Mouse (Mus musculus): ENCODE results near the gene D8Ertd738e.

Gene D8Ertd738e

DNA sequence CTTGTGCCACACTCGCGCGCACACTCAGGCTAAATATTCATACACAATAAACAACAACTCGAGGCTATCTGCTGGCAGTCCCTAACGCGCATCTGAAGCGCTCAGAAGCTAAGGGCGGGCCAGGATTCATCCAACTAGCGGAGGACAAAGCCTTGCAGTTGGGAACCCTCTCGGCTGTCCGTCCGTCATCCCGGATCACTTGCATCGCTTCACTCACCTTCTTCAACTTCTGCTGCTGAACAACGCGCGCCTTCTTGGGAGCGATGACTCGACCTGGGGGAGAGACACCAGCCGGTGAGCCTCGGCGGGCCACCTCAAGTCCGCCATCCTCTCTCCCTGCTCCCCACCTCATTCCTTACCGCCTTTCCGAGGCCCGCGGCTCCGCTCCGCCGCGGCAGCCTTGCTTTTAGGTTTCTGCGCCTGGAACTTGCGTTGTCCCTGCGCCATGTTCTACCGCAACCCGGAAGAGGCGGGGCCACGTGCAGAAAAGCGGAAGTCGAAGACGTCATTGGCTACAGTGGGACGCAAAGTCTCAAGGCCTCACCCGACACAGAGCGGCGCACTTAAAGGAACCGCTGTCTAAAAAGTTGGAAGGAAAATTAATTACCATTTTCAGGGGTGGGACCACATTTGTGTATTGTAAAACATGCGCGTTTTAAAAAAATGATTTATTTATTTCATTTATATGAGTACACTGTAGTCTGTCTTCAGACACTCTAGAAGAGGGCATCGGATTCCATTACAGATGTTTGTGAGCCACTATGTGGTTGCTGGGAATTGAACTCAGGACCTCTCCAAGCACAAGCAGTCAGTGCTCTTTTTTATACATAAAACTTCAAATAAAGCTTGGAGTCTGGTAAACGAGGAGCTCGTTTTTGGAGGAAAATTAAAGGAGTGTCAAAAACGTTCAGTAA lies at the start of gene D8Ertd738e:
D8Ertd738e (minus strand) TSS at position 463 of the 914 bp plus-strand sequence.
- DNase-seq (ENCODE audit: low read depth in 2 of 2, low spot score in 2 of 2), result peak; percentile 81 to 86

DNA sequence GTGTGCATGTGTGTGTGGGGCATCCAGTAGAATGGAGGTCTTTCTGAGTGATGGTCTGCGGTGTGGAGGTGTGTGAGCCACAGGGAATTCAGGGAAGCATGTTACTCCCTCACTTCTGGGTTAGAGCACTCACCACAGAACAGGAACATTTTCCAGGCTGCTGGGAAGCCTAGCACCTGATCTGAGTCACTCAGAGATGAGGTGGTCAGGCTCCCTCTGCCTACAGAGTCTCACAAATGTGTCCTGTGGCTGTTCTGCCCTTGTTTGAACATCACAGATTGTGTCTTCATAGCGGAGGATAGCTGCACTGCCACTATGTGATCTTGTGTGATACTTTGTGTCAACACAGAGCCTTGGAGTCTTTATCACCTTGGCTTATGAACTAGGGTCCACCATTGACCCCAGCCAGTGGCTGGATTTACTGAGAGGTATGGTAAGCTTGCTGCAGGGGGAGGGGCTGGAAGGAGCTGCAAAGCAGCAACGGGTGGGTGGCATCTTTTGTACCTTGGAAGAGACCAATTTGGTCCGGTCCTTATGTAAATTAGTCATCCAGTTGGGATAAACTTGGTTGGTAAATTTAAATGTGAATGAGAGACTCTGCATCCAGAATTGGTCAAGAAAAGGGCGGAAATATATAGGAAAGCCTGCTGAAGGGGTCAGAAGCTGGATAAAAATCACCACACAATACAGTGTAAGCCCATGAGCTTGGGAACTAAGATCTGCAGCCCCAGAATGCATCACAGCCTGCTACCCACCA lies 47.7 kb upstream of the D8Ertd738e start:
- DNase-seq (ENCODE audit: low read depth in 2 of 2, low spot score in 2 of 2), result no peak

DNA sequence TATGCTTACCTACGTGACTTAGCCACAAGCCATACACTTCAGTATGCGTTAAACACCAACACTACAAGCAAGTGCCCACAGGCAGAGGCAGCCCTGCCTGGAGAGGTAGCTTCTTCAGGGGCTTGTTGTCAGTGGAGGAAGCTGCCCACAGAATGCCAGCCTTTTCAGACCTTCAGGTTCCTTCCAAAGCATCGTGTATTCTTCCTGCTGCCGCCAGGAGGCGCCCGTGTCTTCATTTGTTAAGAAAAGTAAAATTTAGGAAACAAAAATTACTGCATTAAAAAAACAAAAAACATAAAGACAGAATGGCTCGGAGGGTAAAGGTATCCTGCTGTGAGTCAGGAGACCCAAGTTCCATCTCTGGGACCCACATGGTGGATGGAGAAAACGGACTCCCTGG lies 42.2 kb upstream of the D8Ertd738e start:
- DNase-seq (ENCODE audit: low read depth in 2 of 2, low spot score in 2 of 2), result peak in 1 of 2 experiments; percentile 43

DNA sequence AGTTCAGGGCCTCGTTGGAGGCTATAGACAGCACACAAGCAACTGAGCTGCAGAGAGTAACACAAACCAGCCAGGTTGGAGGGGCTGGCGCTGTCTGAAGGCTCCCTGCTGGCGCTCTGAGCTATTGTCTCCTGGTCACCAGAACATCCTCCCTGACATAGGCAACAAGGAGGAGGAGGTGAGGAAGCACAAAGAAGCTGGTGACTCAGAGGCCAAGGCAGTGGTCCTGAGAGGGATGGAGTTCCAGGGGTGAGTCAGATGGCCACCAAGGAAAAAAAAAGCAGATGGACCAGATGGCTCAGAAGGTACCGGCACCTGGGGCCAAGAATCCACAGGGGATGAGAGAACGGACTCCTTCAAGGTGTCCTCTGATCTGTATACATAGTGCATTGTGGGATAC lies 41.6 kb upstream of the D8Ertd738e start:
- DNase-seq (ENCODE audit: low read depth in 2 of 2, low spot score in 2 of 2), result no peak

DNA sequence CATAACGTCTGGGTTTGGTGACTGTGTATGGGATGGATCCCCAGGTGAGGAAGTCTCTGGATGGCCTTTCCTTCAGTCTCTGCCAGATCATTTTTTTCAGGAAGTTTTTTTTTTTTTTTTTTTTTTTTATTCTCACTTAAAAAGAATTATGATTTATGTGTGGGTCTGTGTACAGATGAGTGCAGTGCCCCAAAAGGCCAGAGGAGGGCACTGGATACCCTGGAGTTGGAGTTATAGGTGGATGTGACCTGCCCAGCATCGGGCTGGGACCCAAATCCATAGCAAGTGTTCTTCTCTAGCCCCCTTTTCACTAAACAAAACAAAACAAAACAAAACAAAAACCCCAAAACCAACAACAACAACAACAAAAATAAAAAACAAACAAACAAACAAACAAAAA lies 39.4 kb upstream of the D8Ertd738e start:
- no peak for DNase-seq (ENCODE audit: low read depth in 2 of 2, low spot score in 2 of 2)

DNA sequence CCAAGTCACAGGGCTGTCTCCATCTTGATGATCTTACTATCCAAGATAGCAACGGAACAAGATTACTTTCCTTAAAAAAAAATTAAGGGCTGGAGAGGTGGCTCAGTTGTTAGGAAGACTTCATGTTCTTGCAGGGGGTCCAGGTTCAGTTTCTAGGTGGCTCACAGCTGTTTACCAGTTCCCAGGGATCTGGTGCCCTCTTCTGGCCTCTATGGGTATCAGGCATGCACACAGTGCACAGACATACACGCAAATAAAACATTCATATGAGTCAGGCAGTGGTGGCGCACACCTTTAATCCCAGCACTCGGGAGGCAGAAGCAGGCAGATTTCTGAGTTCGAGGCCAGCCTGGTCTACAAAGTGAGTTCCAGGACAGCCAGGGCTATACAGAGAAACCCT lies 36.1 kb upstream of the D8Ertd738e start:
- DNase-seq (ENCODE audit: low read depth in 2 of 2, low spot score in 2 of 2), result peak; percentile 25 to 51

DNA sequence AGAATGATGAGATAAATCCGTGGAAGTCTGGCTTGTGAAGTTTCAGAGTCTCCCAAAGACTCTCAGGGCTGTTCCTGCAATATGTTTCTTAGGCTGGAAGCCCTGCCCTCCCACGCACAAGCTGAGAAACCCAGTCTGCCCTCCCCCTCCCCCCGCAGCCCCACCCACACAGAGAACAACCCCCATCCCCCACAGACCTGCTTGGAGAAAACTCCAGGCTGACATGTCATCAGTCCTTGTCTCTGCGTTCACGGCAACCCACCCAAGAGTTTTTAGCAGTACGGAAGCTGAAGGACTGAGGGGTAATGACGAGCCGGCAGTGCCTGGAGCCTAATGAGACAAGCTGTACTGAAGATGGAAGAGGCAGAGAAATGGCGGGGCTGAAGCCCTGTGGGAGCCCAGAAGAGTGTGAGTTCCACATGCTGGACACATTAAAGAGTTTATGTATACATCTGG lies 35.1 kb upstream of the D8Ertd738e start:
- no peak for DNase-seq (ENCODE audit: low read depth in 2 of 2, low spot score in 2 of 2)

DNA sequence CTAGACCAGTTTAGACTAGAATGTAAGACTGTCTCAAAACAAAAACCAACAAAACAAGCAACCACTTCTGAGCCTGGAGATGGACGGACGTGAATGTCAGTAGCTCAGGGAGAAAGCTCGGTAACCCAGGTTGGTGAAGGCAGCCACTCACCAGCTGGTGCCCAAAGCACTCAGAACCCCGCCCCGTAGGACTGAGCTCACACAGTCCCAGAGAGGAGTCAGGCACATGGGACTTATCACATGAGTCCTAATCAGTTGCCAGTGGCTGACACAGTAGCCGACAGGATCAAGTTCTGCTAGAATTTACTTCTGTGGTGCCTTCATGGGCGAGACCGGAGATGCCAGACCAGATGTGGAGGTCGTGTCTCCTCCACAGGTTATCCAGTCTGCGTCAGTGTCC lies 31.3 kb upstream of the D8Ertd738e start:
- no peak for DNase-seq (ENCODE audit: low read depth in 2 of 2, low spot score in 2 of 2)

DNA sequence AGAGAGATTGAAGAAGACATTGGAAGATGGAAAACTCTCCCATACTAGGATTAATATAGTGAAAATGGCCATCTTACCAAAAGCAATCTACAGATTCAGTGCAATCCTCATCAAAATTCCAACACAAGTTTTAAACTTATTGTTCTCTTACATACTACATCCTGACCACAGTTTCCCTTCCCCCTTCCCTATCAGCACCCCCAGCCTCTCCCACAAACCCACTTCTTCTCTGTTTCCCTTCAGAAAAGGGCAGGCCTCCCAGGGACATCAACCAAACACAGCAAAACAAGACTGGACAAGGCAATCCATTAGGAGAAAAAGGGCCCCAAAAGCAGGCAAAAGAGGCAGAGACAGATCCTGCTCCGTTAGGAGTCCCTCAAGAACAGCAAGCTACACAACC lies 26.9 kb upstream of the D8Ertd738e start:
- no peak for DNase-seq (ENCODE audit: low read depth in 2 of 2, low spot score in 2 of 2)

DNA sequence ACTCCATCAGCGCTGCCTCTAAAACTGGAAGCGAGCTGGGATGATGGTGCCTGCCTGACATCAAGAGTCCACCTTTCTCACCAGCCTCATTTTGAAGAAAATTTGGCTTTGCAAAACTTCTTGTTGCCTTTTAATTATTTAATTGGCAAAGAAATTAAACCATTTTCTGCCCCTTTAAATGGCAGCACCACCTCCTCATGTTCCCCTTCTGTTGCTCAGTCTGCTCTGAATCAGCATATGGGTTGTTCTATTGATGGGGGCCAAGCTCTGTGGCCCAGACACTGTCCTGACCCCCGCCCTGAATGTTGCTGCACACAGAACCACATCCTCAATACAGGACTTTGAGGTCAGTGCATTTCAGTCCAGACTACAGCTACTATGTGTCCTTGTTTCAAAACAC lies 24.4 kb upstream of the D8Ertd738e start:
- no peak for DNase-seq (ENCODE audit: low read depth in 2 of 2, low spot score in 2 of 2)

DNA sequence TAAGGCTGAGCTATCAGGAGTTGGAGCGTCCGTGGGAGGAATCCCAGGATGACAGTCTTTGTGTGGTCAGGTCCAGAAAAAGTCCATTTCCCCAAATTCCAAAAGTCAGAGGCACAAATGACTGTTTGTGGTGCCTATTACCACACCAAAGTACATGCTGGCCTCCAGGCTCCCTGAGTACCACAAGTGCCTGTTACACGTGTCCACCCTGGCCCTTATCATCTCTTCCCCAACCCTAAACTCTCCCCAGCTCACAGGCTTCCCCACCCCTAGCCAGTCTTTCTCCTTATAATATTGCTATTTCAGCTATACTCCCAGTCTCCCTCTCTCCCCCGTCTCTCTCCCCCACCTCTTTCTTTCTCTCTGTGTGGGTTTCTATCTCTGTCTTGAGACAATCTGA lies 22.8 kb upstream of the D8Ertd738e start:
- no peak for DNase-seq (ENCODE audit: low read depth in 2 of 2, low spot score in 2 of 2)

DNA sequence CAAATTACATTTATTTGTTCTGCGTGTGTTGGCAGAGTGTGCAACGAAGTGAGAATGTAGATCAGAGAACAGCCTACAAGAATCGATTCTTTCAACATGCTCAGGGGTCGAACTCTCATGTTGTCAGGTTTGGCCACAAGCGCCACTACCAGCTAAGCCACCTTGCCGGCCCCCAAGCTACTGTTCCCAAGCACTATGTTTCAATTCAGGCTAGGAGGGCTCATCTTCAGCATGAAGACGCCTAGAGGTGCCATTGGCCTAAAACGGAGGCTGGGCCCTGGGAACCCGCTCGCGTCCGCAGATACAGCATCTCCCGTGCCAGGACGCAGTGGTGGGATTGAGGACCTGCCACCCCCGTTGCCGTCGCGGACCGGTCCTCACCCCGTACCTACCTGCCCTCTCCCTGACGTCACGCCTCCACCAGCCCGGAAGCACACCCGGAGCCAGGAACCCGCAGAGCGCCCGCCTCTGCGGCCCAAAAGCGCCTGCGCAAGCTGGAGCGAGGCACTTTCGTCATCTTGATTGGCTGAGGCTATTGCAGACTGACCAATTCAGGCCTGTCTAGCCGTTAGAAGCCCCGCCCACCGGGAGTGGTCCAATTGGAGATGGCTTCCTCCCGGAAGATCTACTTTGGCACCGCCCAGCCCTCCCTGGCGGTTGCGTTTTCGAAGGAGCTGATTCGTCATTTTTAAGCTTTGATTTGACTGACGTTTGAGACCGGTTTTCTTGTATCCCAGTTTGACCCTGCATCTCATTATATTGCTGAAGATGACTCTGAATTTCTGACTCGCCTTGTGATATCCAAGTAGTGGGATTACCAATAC lies 20.6 kb upstream of the D8Ertd738e start, which contains the start of gene Ccdc130:
Ccdc130 (minus strand) TSS at position 431 of the 824 bp plus-strand sequence.
- DNase-seq (ENCODE audit: low read depth in 2 of 2, low spot score in 2 of 2), result peak; percentile 98 to 99

DNA sequence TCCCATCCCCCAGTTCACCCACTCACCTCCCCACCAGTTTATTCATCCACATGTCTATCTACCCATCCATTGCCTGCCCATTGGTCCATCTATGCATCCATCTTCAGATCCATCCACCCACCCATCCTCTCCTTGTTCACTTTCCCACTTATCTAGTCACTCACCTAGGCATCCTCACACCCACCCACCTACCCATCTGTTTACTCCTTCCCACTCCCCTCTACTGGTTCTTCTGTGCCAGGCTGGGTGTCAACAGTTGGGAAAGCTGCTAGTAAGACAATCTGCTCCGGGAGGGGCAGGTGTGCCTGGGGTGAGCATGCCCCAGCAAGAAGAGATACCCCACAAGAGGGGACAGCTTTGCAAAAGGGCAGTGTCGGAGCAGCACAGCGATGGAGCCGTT lies 11.6 kb upstream of the D8Ertd738e start:
- no peak for DNase-seq (ENCODE audit: low read depth in 2 of 2, low spot score in 2 of 2)

DNA sequence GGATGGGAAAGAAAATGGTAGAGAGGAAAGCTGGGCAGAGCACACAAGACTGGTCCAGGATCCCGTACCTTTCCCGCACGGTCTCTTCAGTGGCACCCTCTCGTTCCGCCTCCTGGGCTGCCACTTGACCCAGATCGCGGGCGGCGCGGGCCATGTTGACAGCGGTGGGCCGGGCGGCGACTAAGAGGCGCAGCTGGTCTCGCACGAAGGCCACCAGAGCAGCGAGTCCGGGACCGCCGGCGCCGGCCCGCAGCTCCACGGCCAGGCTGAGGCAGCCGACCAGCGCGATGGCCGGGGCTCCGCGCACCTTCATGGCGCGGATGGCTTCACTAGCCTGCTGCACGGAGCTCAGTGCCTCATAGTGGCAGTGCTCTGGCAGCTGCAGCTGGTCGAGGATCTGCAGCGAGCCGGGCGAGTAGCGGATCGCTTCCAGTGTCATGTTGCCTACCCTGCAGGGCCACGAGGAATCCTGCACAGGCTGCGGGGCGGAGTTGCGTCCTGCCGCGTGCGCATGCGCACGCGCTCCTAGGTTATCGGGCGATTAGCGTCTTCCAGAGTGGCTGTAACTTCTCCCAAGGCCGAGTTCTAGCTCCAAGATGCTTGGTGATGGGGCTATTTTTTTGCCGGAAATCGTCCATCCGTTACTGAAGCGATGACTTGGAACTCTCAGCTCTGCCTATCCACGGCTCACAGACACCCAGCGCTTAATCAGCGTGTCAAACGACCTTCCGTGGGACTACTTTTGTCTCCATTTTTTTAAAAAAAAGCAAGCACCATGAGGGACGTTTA lies 7.5 kb upstream of the D8Ertd738e start, which contains the start of gene Mri1:
Mri1 (minus strand) TSS at position 505 of the 789 bp plus-strand sequence.
- peak; percentile 60 to 68 for DNase-seq (ENCODE audit: low read depth in 2 of 2, low spot score in 2 of 2)

DNA sequence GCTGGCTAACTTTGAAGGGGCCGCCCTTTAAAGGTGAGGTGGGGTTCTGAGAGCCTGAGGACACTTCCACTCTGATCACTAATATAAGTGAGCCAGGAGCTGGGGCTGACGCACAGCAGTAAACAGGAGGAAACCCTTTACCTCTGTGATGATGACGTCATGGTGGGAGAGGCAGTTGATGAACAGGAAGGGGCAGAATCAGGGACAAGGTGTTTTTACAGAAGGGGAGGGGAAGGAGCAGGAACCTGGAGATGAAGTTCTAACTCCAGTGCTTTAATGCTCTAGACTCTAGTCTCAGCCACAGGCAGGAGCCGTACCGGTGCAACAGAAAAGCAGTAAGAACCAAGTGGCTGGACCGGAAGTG lies 6.9 kb upstream of the D8Ertd738e start:
- DNase-seq (ENCODE audit: low read depth in 2 of 2, low spot score in 2 of 2), result peak; percentile 33 to 46

DNA sequence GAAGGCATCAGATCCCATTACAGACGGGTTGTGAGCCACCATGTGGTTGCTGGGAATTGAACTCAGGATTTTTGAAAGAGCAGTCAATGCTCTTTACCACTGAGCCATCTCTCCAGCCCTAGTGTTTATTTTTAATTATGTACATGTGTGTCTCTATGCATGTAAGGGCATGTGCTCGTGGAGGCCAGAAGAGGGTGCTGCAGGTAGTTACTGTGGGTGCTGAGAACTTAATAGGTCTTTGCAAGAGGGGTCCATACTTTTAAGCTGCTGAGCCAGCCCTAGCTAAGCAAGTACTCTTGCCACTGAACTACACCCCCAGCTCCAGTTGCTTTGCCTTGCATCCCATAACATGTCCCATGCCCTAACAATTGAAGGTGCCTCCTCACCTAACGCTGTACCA lies 6.3 kb upstream of the D8Ertd738e start:
- DNase-seq (ENCODE audit: low read depth in 2 of 2, low spot score in 2 of 2), result no peak

DNA sequence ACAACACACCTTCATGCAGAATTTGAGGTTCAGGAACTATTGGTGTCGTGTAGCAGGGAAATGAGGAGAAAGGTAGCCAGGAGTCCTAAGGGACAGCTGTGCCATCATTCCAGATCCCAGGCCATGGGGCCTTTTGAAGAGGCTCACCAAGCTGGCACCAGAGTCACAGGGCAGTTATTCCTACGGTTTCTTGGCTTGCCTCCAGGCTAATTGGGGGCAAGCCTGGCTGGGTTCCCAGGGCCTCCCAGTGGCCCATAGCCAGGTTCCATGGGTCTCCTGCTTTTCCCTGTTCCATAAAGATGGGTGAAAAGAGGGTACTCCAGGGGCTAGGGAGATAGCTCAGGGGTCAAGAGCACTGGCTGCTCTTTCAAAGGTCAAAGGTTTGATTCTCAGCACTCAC lies 7.7 kb downstream of the D8Ertd738e start:
- DNase-seq (ENCODE audit: low read depth in 2 of 2, low spot score in 2 of 2), result no peak

DNA sequence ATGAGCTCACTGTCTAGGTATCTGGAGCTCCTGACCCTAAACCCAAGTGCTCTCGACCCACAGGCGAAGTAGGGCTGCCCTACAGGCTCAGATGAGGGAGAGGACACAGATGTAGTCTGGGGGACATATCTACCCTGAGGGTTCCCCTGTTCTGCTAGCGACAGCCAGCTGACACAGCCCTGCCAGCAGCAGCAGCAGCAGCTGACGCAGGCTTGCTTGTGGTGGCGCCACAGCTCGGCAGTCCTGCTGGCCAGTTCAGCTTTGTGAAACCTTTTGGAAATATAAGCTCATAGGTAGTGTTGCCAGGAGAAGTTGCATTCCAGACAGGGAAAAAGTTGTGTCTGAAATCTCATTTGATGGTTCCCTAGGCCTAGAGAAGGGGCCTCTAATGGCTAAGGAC lies 8.4 kb downstream of the D8Ertd738e start:
- no peak for DNase-seq (ENCODE audit: low read depth in 2 of 2, low spot score in 2 of 2)

DNA sequence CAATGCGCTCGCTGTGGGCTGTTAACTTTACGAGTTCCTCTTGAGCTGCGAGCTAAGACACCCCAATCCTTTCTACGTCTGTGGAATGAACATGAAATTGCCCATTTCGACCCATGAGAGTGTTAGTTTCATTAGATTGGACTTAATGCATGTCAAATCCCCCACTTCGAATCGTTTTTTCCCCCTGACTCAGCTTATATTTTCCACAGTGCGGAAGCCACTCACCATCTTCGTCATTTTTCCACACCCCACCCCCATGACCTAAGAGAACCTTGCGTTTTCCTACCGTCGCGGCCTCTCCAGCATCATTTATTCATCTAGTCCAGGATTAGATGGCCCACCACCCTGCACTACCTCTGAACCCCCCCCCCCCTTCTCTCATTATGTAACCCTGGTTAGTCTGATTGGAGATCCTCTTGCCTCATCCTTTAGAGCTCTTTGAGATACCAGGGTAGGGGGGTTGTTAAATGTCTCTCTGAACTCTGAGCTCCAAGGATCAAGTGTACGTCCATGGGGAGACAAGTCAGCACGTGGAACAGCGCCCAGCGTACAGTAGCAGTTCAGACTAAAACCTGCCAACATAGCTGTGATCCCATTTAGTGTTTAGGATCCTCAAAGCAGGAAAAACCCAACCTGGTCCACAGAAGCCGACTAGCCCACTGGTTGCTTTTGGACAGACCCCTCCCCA lies 11.8 kb downstream of the D8Ertd738e start:
- no peak for DNase-seq (ENCODE audit: low read depth in 2 of 2, low spot score in 2 of 2)

DNA sequence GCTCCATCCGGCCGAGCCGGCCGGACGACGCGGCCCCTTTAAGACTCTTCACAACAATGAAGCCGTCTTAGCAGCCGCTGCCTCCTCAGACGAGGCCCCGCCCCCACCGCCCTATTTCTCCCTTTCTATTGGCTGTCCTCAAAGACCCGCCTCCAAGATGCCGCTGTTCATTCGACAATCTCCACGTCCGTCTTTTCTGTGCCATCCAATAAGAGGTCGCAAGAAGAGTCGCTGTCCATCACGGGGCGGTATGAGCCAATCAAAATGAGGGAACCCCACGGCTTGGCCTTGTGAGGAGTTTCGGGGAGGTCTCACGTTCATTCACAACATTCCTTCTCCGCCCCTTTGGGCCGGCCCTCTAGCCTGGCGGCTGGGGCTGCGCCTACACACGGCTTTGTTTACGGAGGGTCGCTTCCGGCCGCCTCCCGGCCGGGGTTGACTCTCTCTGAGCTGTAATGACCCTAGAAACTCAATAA lies 12.5 kb downstream of the D8Ertd738e start, which contains the start of gene Zswim4:
Zswim4 (minus strand) TSS at position 58 of the 476 bp plus-strand sequence.
- DNase-seq (ENCODE audit: low read depth in 2 of 2, low spot score in 2 of 2), result peak; percentile 95 to 97

Data from CD8-positive naive resting alpha-beta T cell, adult 2 months (primary cell).